ENCODE assay signal across 11 mouse cellular contexts in the genomic region with DNA sequence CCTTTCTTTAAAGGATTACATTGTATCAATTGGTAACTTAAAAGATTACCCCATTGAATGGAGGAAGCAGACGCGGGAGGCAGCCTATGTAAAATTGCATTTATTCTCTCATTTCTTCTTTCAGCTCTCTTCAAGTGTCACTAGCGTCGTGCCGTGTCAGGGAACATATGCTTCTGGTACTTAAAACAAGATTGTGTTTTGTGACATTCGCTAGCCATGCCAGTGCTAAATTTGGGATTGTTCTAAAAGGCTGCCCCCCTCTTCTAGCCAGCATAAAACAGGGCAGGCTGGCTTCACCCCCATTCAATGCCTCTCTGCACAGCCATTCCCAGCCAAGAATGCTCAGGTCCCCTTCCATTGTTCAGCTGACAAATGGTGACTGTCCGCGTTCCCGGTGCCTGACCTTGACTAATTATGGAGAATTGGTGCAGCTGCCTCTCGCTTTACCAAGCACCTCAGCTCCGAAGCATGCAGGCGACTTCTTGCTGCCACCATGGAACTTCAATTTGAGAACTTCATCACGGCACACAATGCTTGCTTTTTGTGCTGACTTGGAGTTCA.
DNase-seq lines count a peak whose midpoint lies in the region; ATAC-seq and TF ChIP-seq lines count a peak whose summit lies in the region.
"Had no signal": no experiment of that assay in that cellular context is flagged by ENCODE, and none has a peak within 500 bp of the region (broad histone marks: within the 10 kb centered on the region; RNA-seq: fewer than 3 reads in every experiment).

No protein-coding gene starts in this region.

- no peak overlapping the region for H3K9ac ChIP-seq in lung, embryonic 14.5 days
- peak overlapping the region; percentile 22; the same call in 1 of the 2 replicates for H3K9ac ChIP-seq in forebrain, embryonic 12.5 days
- no peak overlapping the region for H3K9ac ChIP-seq in stomach, embryonic 15.5 days
- no peak overlapping the region for H3K9ac ChIP-seq in intestine, postnatal 0 days (ENCODE audit: low read depth, low read length)
- H3K9ac ChIP-seq: limb, embryonic 15.5 days had no signal

- no peak for TF ChIP-seq CTCF in lung, embryonic 14.5 days (IDR thresholded peaks at IDR 0.05; ENCODE audit: low read depth)
- TF ChIP-seq CTCF in intestine, postnatal 0 days (IDR thresholded peaks at IDR 0.05; ENCODE audit: low read depth) = no peak

- H3K36me3 ChIP-seq in lung, embryonic 14.5 days (ENCODE audit: insufficient read depth) = no peaks in the 10 kb centered on the region
- H3K36me3 ChIP-seq in forebrain, embryonic 12.5 days (replicated peaks) = no peaks in the 10 kb centered on the region
- no peaks in the 10 kb centered on the region for H3K36me3 ChIP-seq in midbrain, embryonic 10.5 days
- H3K36me3 ChIP-seq in stomach, embryonic 15.5 days = no peaks in the 10 kb centered on the region
- H3K36me3 ChIP-seq in intestine, postnatal 0 days (ENCODE audit: control insufficient read depth, insufficient read depth) = no peaks in the 10 kb centered on the region
- H3K36me3 ChIP-seq: limb, embryonic 15.5 days had no signal

- no peak overlapping the region for H3K4me3 ChIP-seq in lung, embryonic 14.5 days (ENCODE audit: low read depth, low read length)
- no peak overlapping the region; the same call in 1 of the 2 replicates for H3K4me3 ChIP-seq in forebrain, embryonic 12.5 days (replicated peaks)
- H3K4me3 ChIP-seq in midbrain, embryonic 10.5 days = peak overlapping the region; percentile 35
- no peak overlapping the region for H3K4me3 ChIP-seq in stomach, embryonic 15.5 days (replicated peaks)
- no peak overlapping the region for H3K4me3 ChIP-seq in intestine, postnatal 0 days (ENCODE audit: low read depth, low read length)
- H3K4me3 ChIP-seq: limb, embryonic 15.5 days; megakaryocyte, embryonic 14.5 days had no signal

- H3K27ac ChIP-seq in lung, embryonic 14.5 days (ENCODE audit: low read depth) = no peak overlapping the region
- H3K27ac ChIP-seq in forebrain, embryonic 12.5 days = no peak overlapping the region
- peak overlapping the region; percentile 87 for H3K27ac ChIP-seq in midbrain, embryonic 10.5 days (replicated peaks)
- no peak overlapping the region for H3K27ac ChIP-seq in stomach, embryonic 15.5 days
- H3K27ac ChIP-seq in intestine, postnatal 0 days (ENCODE audit: low read depth, low read length) = no peak overlapping the region
- H3K27ac ChIP-seq: limb, embryonic 15.5 days had no signal

- DNase-seq in lung, embryonic 14.5 days = peak; percentile 3
- no peak for DNase-seq in lung, postnatal 4 days
- peak; percentile 85 for DNase-seq in midbrain, embryonic 10.5 days (ENCODE audit: low spot score)
- no peak for DNase-seq in spleen, adult 12 weeks (ENCODE audit: low spot score)
- DNase-seq in adrenal gland, postnatal 25 days = no peak
- DNase-seq: kidney, adult 18-20 months had no signal

- no peaks in the 10 kb centered on the region for H3K4me1 ChIP-seq in lung, embryonic 14.5 days (ENCODE audit: insufficient read depth)
- peaks cover 33% of the 10 kb centered on the region for H3K4me1 ChIP-seq in forebrain, embryonic 12.5 days
- peaks cover 71% of the 10 kb centered on the region for H3K4me1 ChIP-seq in midbrain, embryonic 10.5 days
- H3K4me1 ChIP-seq in stomach, embryonic 15.5 days = 0 out of 2 replicates have a peak, but pooled peaks cover 5% of the 10 kb centered on the region
- no peaks in the 10 kb centered on the region for H3K4me1 ChIP-seq in intestine, postnatal 0 days (replicated peaks; ENCODE audit: control insufficient read depth, insufficient read depth, low read length)
- H3K4me1 ChIP-seq: limb, embryonic 15.5 days; megakaryocyte, embryonic 14.5 days had no signal

- H3K9me3 ChIP-seq in lung, embryonic 14.5 days (ENCODE audit: low read depth, low read length) = no peaks in the 10 kb centered on the region
- H3K9me3 ChIP-seq in forebrain, embryonic 12.5 days = no peaks in the 10 kb centered on the region
- no peaks in the 10 kb centered on the region for H3K9me3 ChIP-seq in midbrain, embryonic 10.5 days (replicated peaks)
- H3K9me3 ChIP-seq in stomach, embryonic 15.5 days = no peaks in the 10 kb centered on the region
- no peaks in the 10 kb centered on the region for H3K9me3 ChIP-seq in intestine, postnatal 0 days (ENCODE audit: control insufficient read depth)
- H3K9me3 ChIP-seq: limb, embryonic 15.5 days had no signal

- H3K4me2 ChIP-seq in lung, embryonic 14.5 days = no peak overlapping the region
- peak overlapping the region; percentile 40 for H3K4me2 ChIP-seq in forebrain, embryonic 12.5 days
- H3K4me2 ChIP-seq in stomach, embryonic 15.5 days = peak overlapping the region; percentile 29
- no peak overlapping the region for H3K4me2 ChIP-seq in intestine, postnatal 0 days (replicated peaks; ENCODE audit: low read depth)
- H3K4me2 ChIP-seq: limb, embryonic 15.5 days had no signal

- H3K27me3 ChIP-seq in lung, embryonic 14.5 days (ENCODE audit: insufficient read depth, low read length) = no peaks in the 10 kb centered on the region
- peaks cover 75% of the 10 kb centered on the region for H3K27me3 ChIP-seq in forebrain, embryonic 12.5 days
- peaks cover 84% of the 10 kb centered on the region for H3K27me3 ChIP-seq in midbrain, embryonic 10.5 days (ENCODE audit: low read depth, poor library complexity, severe bottlenecking)
- no peaks in the 10 kb centered on the region for H3K27me3 ChIP-seq in stomach, embryonic 15.5 days (replicated peaks)
- no peaks in the 10 kb centered on the region for H3K27me3 ChIP-seq in intestine, postnatal 0 days (replicated peaks; ENCODE audit: control insufficient read depth, insufficient read depth, low read length)
- H3K27me3 ChIP-seq: limb, embryonic 15.5 days; megakaryocyte, embryonic 14.5 days had no signal

- WGBS in lung, embryonic 14.5 days = 53% methylated on average over 13 of the region's 13 CpGs
- WGBS in forebrain, embryonic 12.5 days = 9% methylated on average over 13 of the region's 13 CpGs
- WGBS in midbrain, embryonic 10.5 days = 25% methylated on average over 13 of the region's 13 CpGs
- 59% methylated on average over 13 of the region's 13 CpGs for WGBS in stomach, embryonic 15.5 days
- 65% methylated on average over 13 of the region's 13 CpGs for WGBS in intestine, postnatal 0 days

- ATAC-seq in lung, embryonic 14.5 days (ENCODE audit: insufficient read depth) = no peak
- peak; percentile 84 for ATAC-seq in forebrain, embryonic 12.5 days (ENCODE audit: low FRiP score)
- ATAC-seq in stomach, embryonic 15.5 days (ENCODE audit: insufficient read depth, low FRiP score, low read depth) = no peak
- no peak for ATAC-seq in intestine, postnatal 0 days

Comparison
In these comparisons a context has a peak if more than half of its experiments do, and no peak if none do; other contexts are left out.
1. DNase-seq: peak in lung, embryonic 14.5 days (single experiment) and midbrain, embryonic 10.5 days (single experiment); none in lung, postnatal 4 days (0 of 2), spleen, adult 12 weeks (single experiment) and adrenal gland, postnatal 25 days (single experiment).
2. H3K4me2 ChIP-seq: peak in forebrain, embryonic 12.5 days (single experiment) and stomach, embryonic 15.5 days (single experiment); none in lung, embryonic 14.5 days (single experiment) and intestine, postnatal 0 days (single experiment).